Mouse (Mus musculus) testis, adult 2 months (tissue): ENCODE measurements around the gene Cyp2c54.
"Not testable (repeated sequence)": the region's sequence is repeated elsewhere in the genome, so short reads cannot be mapped to it uniquely, and the experiment has no call there.

Source experiments
- CTCF ChIP-seq: fragments of 200-500 bp; IDR thresholded peaks from 2 replicates; pipeline ENCODE4 v1.5.1; 2012; ENCODE audit warnings: low read depth, mild to moderate bottlenecking, inconsistent platforms, low read length, moderate library complexity; ENCODE audit not compliant: control insufficient read depth, insufficient read depth, insufficient replicate concordance
- POLR2A ChIP-seq: fragments of 200-500 bp; IDR thresholded peaks from 2 replicates; pipeline ENCODE4 v1.6.1; 2012; ENCODE audit warnings: low read depth, mild to moderate bottlenecking, inconsistent platforms, low read length, moderate library complexity; ENCODE audit not compliant: control insufficient read depth

- TF ChIP-seq CTCF, POLR2A: not testable (repeated sequence)
Measured at GRCm38 (mm10) chr19:40089421-40089820, 15.8 kb upstream of the Cyp2c54 start, which contains the start of gene Cyp2c50.
